14 mouse cellular contexts compared by ENCODE assay signal in the genomic region with DNA sequence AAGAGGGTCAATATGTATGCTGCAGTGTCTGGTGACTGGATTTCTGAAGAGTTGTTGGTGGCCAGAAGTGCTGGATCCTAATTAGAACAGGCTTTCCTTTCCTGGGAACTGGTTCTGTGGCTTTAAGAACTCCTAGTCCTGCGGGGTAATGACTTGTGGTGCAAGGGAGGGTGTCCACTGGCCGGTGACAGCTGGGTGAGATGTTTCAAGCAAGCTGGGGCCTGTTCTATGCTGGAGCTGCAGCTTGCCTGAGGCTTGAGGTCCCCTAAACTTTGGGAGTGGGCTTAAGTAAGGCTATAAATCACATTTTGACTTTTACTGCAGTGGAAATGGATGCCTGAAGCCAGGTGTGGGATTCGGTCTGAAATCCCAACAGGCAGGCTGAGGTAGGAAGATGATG. TPM values are rescaled to one million over a fixed set of nuclear protein-coding genes. Genes with fewer than 3 reads are reported as not detected.
A peak's percentile ranks its signal among the peaks of the same experiment; 100 is the strongest.
DNase-seq lines count a peak whose midpoint lies in the region; ATAC-seq and TF ChIP-seq lines count a peak whose summit lies in the region.
"Had no signal": no experiment of that assay in that cellular context is flagged by ENCODE, and none has a peak within 500 bp of the region (broad histone marks: within the 10 kb centered on the region; RNA-seq: fewer than 3 reads in every experiment).

No protein-coding gene starts in this region.

- peak overlapping the region; percentile 36; the same call in 1 of the 2 replicates for H3K4me2 ChIP-seq in liver, postnatal 0 days (ENCODE audit: low read depth, low read length)
- no peak overlapping the region for H3K4me2 ChIP-seq in liver, embryonic 12.5 days
- H3K4me2 ChIP-seq in heart, embryonic 13.5 days: no peak overlapping the region
- no peak overlapping the region for H3K4me2 ChIP-seq in stomach, embryonic 14.5 days (replicated peaks; ENCODE audit: low read depth, low read length)
- H3K4me2 ChIP-seq in hindbrain, embryonic 16.5 days (ENCODE audit: low read length): no peak overlapping the region
- H3K4me2 ChIP-seq: embryonic facial prominence, embryonic 15.5 days; hindbrain, embryonic 15.5 days; neural tube, embryonic 15.5 days had no signal

- no peak overlapping the region for H3K9ac ChIP-seq in liver, postnatal 0 days (replicated peaks)
- H3K9ac ChIP-seq in liver, embryonic 12.5 days: no peak overlapping the region
- H3K9ac ChIP-seq in heart, embryonic 13.5 days: peak overlapping the region; percentile 55
- H3K9ac ChIP-seq in stomach, embryonic 14.5 days (replicated peaks; ENCODE audit: low read depth, low read length): no peak overlapping the region
- no peak overlapping the region for H3K9ac ChIP-seq in hindbrain, embryonic 16.5 days (ENCODE audit: low read depth, low read length)
- H3K9ac ChIP-seq: embryonic facial prominence, embryonic 15.5 days; hindbrain, embryonic 15.5 days; neural tube, embryonic 15.5 days had no signal

- TF ChIP-seq EP300 in liver, postnatal 0 days (IDR thresholded peaks at IDR 0.05; ENCODE audit: low read depth): no peak

- no peak overlapping the region for H3K4me3 ChIP-seq in liver, postnatal 0 days (ENCODE audit: low read depth, low read length)
- H3K4me3 ChIP-seq in liver, embryonic 12.5 days: no peak overlapping the region
- no peak overlapping the region for H3K4me3 ChIP-seq in heart, embryonic 13.5 days
- no peak overlapping the region; the same call in 1 of the 2 replicates for H3K4me3 ChIP-seq in limb, embryonic 10.5 days
- H3K4me3 ChIP-seq in stomach, embryonic 14.5 days (ENCODE audit: low read depth, low read length): no peak overlapping the region
- no peak overlapping the region for H3K4me3 ChIP-seq in hindbrain, embryonic 16.5 days (ENCODE audit: low read length)
- H3K4me3 ChIP-seq: embryonic facial prominence, embryonic 15.5 days; hindbrain, embryonic 15.5 days; neural tube, embryonic 15.5 days had no signal

- H3K27me3 ChIP-seq in liver, postnatal 0 days (ENCODE audit: insufficient read depth, low read length): 0 out of 2 replicates have a peak, but pooled peaks cover 5% of the 10 kb centered on the region
- H3K27me3 ChIP-seq in liver, embryonic 12.5 days (replicated peaks): no peaks in the 10 kb centered on the region
- H3K27me3 ChIP-seq in heart, embryonic 13.5 days (replicated peaks): no peaks in the 10 kb centered on the region
- no peaks in the 10 kb centered on the region for H3K27me3 ChIP-seq in limb, embryonic 10.5 days (ENCODE audit: low read depth, poor library complexity, severe bottlenecking)
- no peaks in the 10 kb centered on the region for H3K27me3 ChIP-seq in stomach, embryonic 14.5 days (ENCODE audit: control insufficient read depth, insufficient read depth, low read length)
- H3K27me3 ChIP-seq in hindbrain, embryonic 16.5 days (replicated peaks; ENCODE audit: control insufficient read depth, insufficient read depth, low read length): no peaks in the 10 kb centered on the region
- H3K27me3 ChIP-seq: embryonic facial prominence, embryonic 15.5 days; hindbrain, embryonic 15.5 days; neural tube, embryonic 15.5 days had no signal

- H3K9me3 ChIP-seq in liver, postnatal 0 days (ENCODE audit: low read length): no peaks in the 10 kb centered on the region
- no peaks in the 10 kb centered on the region for H3K9me3 ChIP-seq in liver, embryonic 12.5 days (replicated peaks)
- no peaks in the 10 kb centered on the region for H3K9me3 ChIP-seq in heart, embryonic 13.5 days
- H3K9me3 ChIP-seq in limb, embryonic 10.5 days (replicated peaks): no peaks in the 10 kb centered on the region
- H3K9me3 ChIP-seq in stomach, embryonic 14.5 days (ENCODE audit: control insufficient read depth, low read depth, low read length): no peaks in the 10 kb centered on the region
- H3K9me3 ChIP-seq in hindbrain, embryonic 16.5 days (ENCODE audit: control insufficient read depth, low read length): no peaks in the 10 kb centered on the region
- H3K9me3 ChIP-seq: embryonic facial prominence, embryonic 15.5 days; hindbrain, embryonic 15.5 days; neural tube, embryonic 15.5 days had no signal

- no peak overlapping the region for H3K27ac ChIP-seq in liver, postnatal 0 days (ENCODE audit: low read depth)
- H3K27ac ChIP-seq in liver, embryonic 12.5 days: no peak overlapping the region
- peak overlapping the region; percentile 90 for H3K27ac ChIP-seq in heart, embryonic 13.5 days (replicated peaks)
- peak overlapping the region; percentile 74; the same call in 1 of the 2 replicates for H3K27ac ChIP-seq in limb, embryonic 10.5 days
- H3K27ac ChIP-seq in stomach, embryonic 14.5 days (ENCODE audit: low read length): peak overlapping the region; percentile 52
- no peak overlapping the region for H3K27ac ChIP-seq in hindbrain, embryonic 16.5 days (ENCODE audit: low read depth, low read length)
- H3K27ac ChIP-seq: hindbrain, embryonic 15.5 days; neural tube, embryonic 15.5 days had no signal

- peaks cover 11% of the 10 kb centered on the region; the same call in 1 of the 2 replicates for H3K4me1 ChIP-seq in liver, postnatal 0 days (ENCODE audit: insufficient read depth)
- H3K4me1 ChIP-seq in liver, embryonic 12.5 days: no peaks in the 10 kb centered on the region; the same call in 1 of the 2 replicates
- peaks cover 78% of the 10 kb centered on the region for H3K4me1 ChIP-seq in heart, embryonic 13.5 days
- peaks cover 42% of the 10 kb centered on the region for H3K4me1 ChIP-seq in limb, embryonic 10.5 days
- H3K4me1 ChIP-seq in stomach, embryonic 14.5 days (ENCODE audit: control insufficient read depth, insufficient read depth, low read length): peaks cover 26% of the 10 kb centered on the region
- no peaks in the 10 kb centered on the region for H3K4me1 ChIP-seq in hindbrain, embryonic 16.5 days (ENCODE audit: control insufficient read depth, insufficient read depth, low read depth, low read length)
- H3K4me1 ChIP-seq: hindbrain, embryonic 15.5 days had no signal

- DNase-seq in liver, postnatal 0 days: no peak
- DNase-seq in limb, embryonic 10.5 days (ENCODE audit: low spot score): peak; percentile 61
- DNase-seq in ovary, postnatal 10 days (ENCODE audit: low spot score): no peak
- no peak for DNase-seq in layer of hippocampus, adult 9-10 months (ENCODE audit: low spot score)
- DNase-seq: spleen, adult 18-20 months; thymus, postnatal 25 days had no signal

- no peak for TF ChIP-seq CTCF in liver, postnatal 0 days (IDR thresholded peaks at IDR 0.05; ENCODE audit: low read depth)

- 0 out of 2 replicates have a peak, but pooled peaks cover 2% of the 10 kb centered on the region for H3K36me3 ChIP-seq in liver, postnatal 0 days (replicated peaks; ENCODE audit: insufficient read depth, low read length)
- H3K36me3 ChIP-seq in liver, embryonic 12.5 days: no peaks in the 10 kb centered on the region
- peaks cover 87% of the 10 kb centered on the region for H3K36me3 ChIP-seq in heart, embryonic 13.5 days
- H3K36me3 ChIP-seq in limb, embryonic 10.5 days: peaks cover 73% of the 10 kb centered on the region
- H3K36me3 ChIP-seq in stomach, embryonic 14.5 days (ENCODE audit: control insufficient read depth, insufficient read depth, low read length): peaks cover 57% of the 10 kb centered on the region
- 0 out of 2 replicates have a peak, but pooled peaks cover 2% of the 10 kb centered on the region for H3K36me3 ChIP-seq in hindbrain, embryonic 16.5 days (ENCODE audit: control insufficient read depth, insufficient read depth, low read length)
- H3K36me3 ChIP-seq: hindbrain, embryonic 15.5 days; neural tube, embryonic 15.5 days had no signal

- 60% methylated on average over 3 of the region's 3 CpGs for WGBS in liver, postnatal 0 days (ENCODE audit: insufficient replicate concordance)
- 45% methylated on average over 3 of the region's 3 CpGs for WGBS in liver, embryonic 12.5 days (ENCODE audit: insufficient replicate concordance)
- WGBS in heart, embryonic 13.5 days: 46% methylated on average over 3 of the region's 3 CpGs
- 10% methylated on average over 3 of the region's 3 CpGs for WGBS in limb, embryonic 10.5 days
- 16% methylated on average over 3 of the region's 3 CpGs for WGBS in stomach, embryonic 14.5 days
- 69% methylated on average over 3 of the region's 3 CpGs for WGBS in hindbrain, embryonic 16.5 days

- no peak for ATAC-seq in liver, postnatal 0 days
- no peak for ATAC-seq in liver, embryonic 12.5 days
- no peak for ATAC-seq in heart, embryonic 13.5 days (ENCODE audit: extremely low read depth, insufficient number of reproducible peaks, low FRiP score, low TSS enrichment)
- ATAC-seq in stomach, embryonic 14.5 days (ENCODE audit: insufficient number of reproducible peaks, insufficient read depth, low FRiP score, low read depth): no peak
- no peak for ATAC-seq in hindbrain, embryonic 16.5 days

RNA-seq across cellular contexts. Expression of a gene that starts 30.5 kb away (rescaled TPM):
- 3.1 and 3.3 TPM in 2 replicates for polyA plus RNA-seq in liver, postnatal 0 days (2015; fragmentation: Nextera tagmentation; extraction: Ambion mirVana)
- 8.3 and 8.6 TPM in 2 replicates for polyA plus RNA-seq in liver, embryonic 12.5 days (2016; fragmentation: Nextera tagmentation; extraction: Ambion mirVana)
- 90.6 and 91.3 TPM in 2 replicates for polyA plus RNA-seq in heart, embryonic 13.5 days (2015; fragmentation: Nextera tagmentation; extraction: Ambion mirVana)
- polyA plus RNA-seq in limb, embryonic 10.5 days (2016; fragmentation: Nextera tagmentation; extraction: Ambion mirVana): 40.5 and 44.6 TPM in 2 replicates
- 98.2 TPM in 2 replicates for polyA plus RNA-seq in stomach, embryonic 14.5 days (2014; fragmentation: Nextera tagmentation; extraction: Ambion mirVana)
- polyA plus RNA-seq in hindbrain, embryonic 16.5 days (2015; fragmentation: Nextera tagmentation; extraction: Ambion mirVana): 16.9 and 23.7 TPM in 2 replicates

RNA-seq across cellular contexts. Expression of a gene that starts 54.9 kb away (rescaled TPM):
- not detected in 2 replicates for polyA plus RNA-seq in liver, postnatal 0 days (2015; fragmentation: Nextera tagmentation; extraction: Ambion mirVana)
- polyA plus RNA-seq in liver, embryonic 12.5 days (2016; fragmentation: Nextera tagmentation; extraction: Ambion mirVana): not detected in 2 replicates
- polyA plus RNA-seq in heart, embryonic 13.5 days (2015; fragmentation: Nextera tagmentation; extraction: Ambion mirVana): not detected in 2 replicates
- polyA plus RNA-seq in limb, embryonic 10.5 days (2016; fragmentation: Nextera tagmentation; extraction: Ambion mirVana): not detected in 2 replicates
- not detected in 2 replicates for polyA plus RNA-seq in stomach, embryonic 14.5 days (2014; fragmentation: Nextera tagmentation; extraction: Ambion mirVana)
- polyA plus RNA-seq in hindbrain, embryonic 16.5 days (2015; fragmentation: Nextera tagmentation; extraction: Ambion mirVana): not detected in 2 replicates
- polyA plus RNA-seq: brain, embryonic 14.5 days; embryonic facial prominence, embryonic 15.5 days; hindbrain, embryonic 15.5 days; neural tube, embryonic 15.5 days had no signal

RNA-seq across cellular contexts. Expression of a gene that starts 55.7 kb away (rescaled TPM):
- 87.6 and 95.6 TPM in 2 replicates for polyA plus RNA-seq in liver, postnatal 0 days (2015; fragmentation: Nextera tagmentation; extraction: Ambion mirVana)
- polyA plus RNA-seq in liver, embryonic 12.5 days (2016; fragmentation: Nextera tagmentation; extraction: Ambion mirVana): 110 and 111 TPM in 2 replicates
- polyA plus RNA-seq in heart, embryonic 13.5 days (2015; fragmentation: Nextera tagmentation; extraction: Ambion mirVana): 179 and 190 TPM in 2 replicates
- polyA plus RNA-seq in limb, embryonic 10.5 days (2016; fragmentation: Nextera tagmentation; extraction: Ambion mirVana): 129 and 155 TPM in 2 replicates
- polyA plus RNA-seq in stomach, embryonic 14.5 days (2014; fragmentation: Nextera tagmentation; extraction: Ambion mirVana): 123 and 129 TPM in 2 replicates
- polyA plus RNA-seq in hindbrain, embryonic 16.5 days (2015; fragmentation: Nextera tagmentation; extraction: Ambion mirVana): 122 and 130 TPM in 2 replicates

Comparison
In these comparisons a context has a peak if more than half of its experiments do, and no peak if none do; other contexts are left out.
1. H3K27ac ChIP-seq: peak in heart, embryonic 13.5 days (single experiment), limb, embryonic 10.5 days (single experiment) and stomach, embryonic 14.5 days (single experiment); none in liver, postnatal 0 days (single experiment), liver, embryonic 12.5 days (single experiment) and hindbrain, embryonic 16.5 days (single experiment).